Mouse (Mus musculus) B cell, adult 62 days (primary cell): ENCODE measurements around the gene Pthlh. TPM values are rescaled to one million over a fixed set of nuclear protein-coding genes. Genes with fewer than 3 reads are reported as not detected.

Experiments
- total RNA-seq: library from RNA; stranded (reverse); gene quantifications from 4 replicates; pipeline ENCODE4 v1.2.4, GENCODE M21; 2023

The Pthlh gene
- total RNA-seq, result not detected in 4 replicates

DNA sequence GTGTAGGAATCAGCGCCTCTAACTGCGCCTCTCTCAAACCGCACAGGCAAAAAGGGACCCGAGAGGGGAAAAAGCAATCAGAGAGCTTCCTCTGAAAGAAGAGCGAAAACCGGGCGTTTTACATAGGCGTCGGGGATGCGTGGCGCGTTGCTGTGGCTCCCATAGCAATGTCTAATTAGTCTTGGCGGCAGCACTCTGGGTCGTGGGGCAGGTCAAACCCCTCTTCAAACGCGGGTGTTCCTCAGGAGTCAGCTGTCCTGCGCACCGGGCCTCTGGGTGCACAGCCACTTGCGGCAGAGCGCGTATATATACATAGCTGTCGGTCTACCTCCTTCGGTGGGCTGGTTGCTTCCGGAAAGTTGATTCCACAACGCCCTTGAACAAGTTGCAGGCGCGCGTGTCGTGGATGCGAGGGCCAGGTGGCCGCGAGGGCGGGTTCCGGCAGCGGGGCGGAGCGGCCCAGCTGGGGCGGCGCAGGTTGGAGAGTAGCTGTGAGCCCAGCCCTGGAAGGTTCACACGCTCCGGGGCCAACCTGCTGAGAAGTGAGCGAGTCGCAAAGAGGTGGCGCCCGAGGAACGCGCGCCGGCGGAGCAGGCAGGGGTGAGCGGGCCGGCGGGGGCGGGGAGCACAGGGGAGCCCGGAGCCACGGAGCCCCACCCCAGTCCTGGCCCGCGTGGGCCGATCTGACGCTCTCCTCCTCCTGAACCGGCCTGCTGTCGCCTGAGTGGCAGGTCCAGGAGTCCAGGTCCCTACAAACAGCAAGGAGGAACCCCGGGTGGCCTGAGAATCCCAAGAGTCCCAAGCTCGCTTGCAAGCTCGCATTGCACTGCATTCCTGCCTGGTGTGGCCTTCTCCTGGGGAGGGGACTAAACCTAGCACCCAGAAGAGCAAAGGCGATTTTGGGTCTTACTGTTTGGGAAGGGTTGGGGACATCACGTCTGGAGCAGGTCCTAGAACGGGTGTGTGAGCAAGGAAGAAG is at the start of gene Pthlh:
Gene Pthlh, minus strand, starts transcription at position 597 of the 979 bp plus-strand sequence.

Other genes with a start within 250 kb of the Pthlh start
- gene Rep15, start 231.6 kb downstream of the Pthlh start, total RNA-seq, result 0.56 to 1.3 TPM (median 0.58 TPM) in 3 of 4 replicates, not detected in the other
- 38.3 to 47.6 TPM (median 40.8 TPM) in 4 replicates for gene Mrps35, start 221.4 kb downstream of the Pthlh start, total RNA-seq
- gene Mansc4, start 177.2 kb downstream of the Pthlh start, total RNA-seq, result not detected in 4 replicates
- gene Klhl42, start 172.8 kb downstream of the Pthlh start, total RNA-seq, result 8.3 to 8.9 TPM (median 8.4 TPM) in 4 replicates
- gene Ccdc91, start 211.6 kb upstream of the Pthlh start, total RNA-seq, result 13.2 to 15.4 TPM (median 13.9 TPM) in 4 replicates